Mouse (Mus musculus): ENCODE data around the gene Gpr155.

DNA sequence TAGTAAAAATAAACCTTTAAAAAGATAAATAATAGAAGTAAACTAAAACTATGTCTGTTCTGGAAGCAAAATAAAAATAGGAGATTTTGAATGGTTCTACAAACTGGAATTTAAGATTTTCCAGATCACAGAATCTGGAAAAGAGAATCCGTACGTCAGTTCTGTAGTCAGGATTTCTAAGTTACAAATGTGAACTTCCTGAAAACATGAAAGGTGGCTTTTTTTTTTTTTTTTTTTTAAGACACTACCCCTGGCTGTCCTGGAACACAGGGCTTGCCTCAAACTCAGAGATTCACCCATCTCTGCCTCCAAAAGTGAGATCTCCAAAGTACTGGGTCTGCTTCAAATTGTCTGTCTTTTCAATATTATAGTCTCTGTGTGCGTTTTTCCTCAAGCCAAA is 72.1 kb downstream of the Gpr155 start:
- no peak for TF ChIP-seq POLR2A (IDR thresholded peaks at IDR 0.05; ENCODE audit: low read depth, low read length)
- no peak for TF ChIP-seq CTCF (IDR thresholded peaks at IDR 0.05; ENCODE audit: extremely low read depth, insufficient read depth, insufficient read length, insufficient replicate concordance)

Data from spleen, adult 2 months (tissue).